Mouse (Mus musculus) ES-E14 (cell line): Measurements from ENCODE around the gene Gpc6. TPM values are rescaled to one million over a fixed set of nuclear protein-coding genes. Genes with fewer than 3 reads are reported as not detected.

Experiments
- DNase-seq: peaks from one replicate; pipeline ENCODE4 v3.0.0-alpha.2; 2013; ENCODE audit warnings: low read depth, low spot score
- H3K27ac ChIP-seq: 2 replicates; pipeline ENCODE4 v1.5.1; 2012; ENCODE audit warnings: low read depth, mild to moderate bottlenecking, low read length, moderate library complexity, mixed read lengths; ENCODE audit not compliant: poor library complexity, insufficient read depth, severe bottlenecking
- H3K36me3 ChIP-seq: 2 replicates; pipeline ENCODE4 v1.6.1; 2012; ENCODE audit warnings: mild to moderate bottlenecking, low read length, moderate library complexity, mixed read lengths; ENCODE audit not compliant: control insufficient read depth, poor library complexity, insufficient read depth, severe bottlenecking
- H3K4me1 ChIP-seq, 2 experiments: fragments of 150-350 bp in 1 of 2; sonication (generic) in 1 of 2; 2 replicates each; pipeline ENCODE4 v1.6.1; 2012; ENCODE audit warnings: low read length in 2 of 2, mild to moderate bottlenecking in 1 of 2, mixed read lengths in 1 of 2; ENCODE audit not compliant: control insufficient read depth in 2 of 2, insufficient read depth in 2 of 2, poor library complexity in 1 of 2
- H3K4me3 ChIP-seq, 2 experiments: fragments of 150-350 bp in 1 of 2; sonication (generic) in 1 of 2; 2 replicates each; pipeline ENCODE4 v1.5.1; 2012; ENCODE audit warnings: low read length in 2 of 2, low read depth in 1 of 2, mild to moderate bottlenecking in 1 of 2, mixed read lengths in 1 of 2; ENCODE audit not compliant: insufficient read depth in 1 of 2, poor library complexity in 1 of 2, severe bottlenecking in 1 of 2
- H3K9ac ChIP-seq: 2 replicates; pipeline ENCODE4 v1.6.1; 2012; ENCODE audit warnings: low read depth, mild to moderate bottlenecking, low read length, mixed read lengths; ENCODE audit not compliant: poor library complexity, insufficient read depth, severe bottlenecking
- H3K9me3 ChIP-seq: fragments of 150-350 bp; sonication (generic); 2 replicates; pipeline ENCODE4 v1.6.1; 2012; ENCODE audit warnings: low read depth, mild to moderate bottlenecking, low read length; ENCODE audit not compliant: control insufficient read depth, insufficient read depth
- CHD2 ChIP-seq: IDR thresholded peaks from 2 replicates; pipeline ENCODE4 v1.6.1; 2014; ENCODE audit warnings: mild to moderate bottlenecking, low read depth, low read length, inconsistent platforms
- HCFC1 ChIP-seq: IDR thresholded peaks from 2 replicates; pipeline ENCODE4 v1.6.1; 2012; ENCODE audit warnings: low read length, inconsistent platforms, borderline replicate concordance; ENCODE audit not compliant: insufficient read depth
- MAFK ChIP-seq: IDR thresholded peaks from 2 replicates; pipeline ENCODE4 v1.6.1; 2014; ENCODE audit warnings: mild to moderate bottlenecking, low read depth, low read length, inconsistent platforms; ENCODE audit not compliant: insufficient read depth
- ZC3H11A ChIP-seq: IDR thresholded peaks from 2 replicates; pipeline ENCODE4 v1.6.1; 2012; ENCODE audit warnings: low read depth, mild to moderate bottlenecking, inconsistent platforms, low read length, borderline replicate concordance
- ZNF384 ChIP-seq: IDR thresholded peaks from 2 replicates; pipeline ENCODE4 v1.6.1; 2012; ENCODE audit warnings: low read depth, low read length, inconsistent platforms
- in situ Hi-C, 2 experiments: fragments of 600-800 bp; cut with MboI; formaldehyde crosslinking; loops; one replicate each; pipeline ENCODE4 v1.15.1; 2025; ENCODE audit warnings: low sequenced_read_pairs in 2 of 2, inconsistent platforms in 1 of 2; ENCODE audit not compliant: unreplicated experiment in 2 of 2
- total RNA-seq: library from RNA; depleted of rRNA; stranded (reverse); fragments of 300-350 nt; gene quantifications from 2 replicates; pipeline ENCODE4 v1.2.3, GENCODE M21; 2012

The Gpc6 gene
- total RNA-seq, 1 experiment, result 3.2 TPM

GRCm38 (mm10) chr14:117889653-117890052 is 964.5 kb downstream of the Gpc6 start:
- Histone ChIP-seq H3K4me3 (no peak overlapping the region), H3K9ac (no peak overlapping the region), H3K27ac (no peak overlapping the region), H3K36me3 (no peaks in the 10 kb centered on the region), H3K4me1 (no peaks in the 10 kb centered on the region), H3K9me3 (no peaks in the 10 kb centered on the region)
- in situ Hi-C loops, result no loop called here
- DNase-seq, result no peak
- TF ChIP-seq MAFK (no peak), CHD2 (no peak), ZNF384 (no peak), ZC3H11A (no peak), HCFC1 (no peak)

- no peak overlapping the region for H3K9ac ChIP-seq
- no peaks in the 10 kb centered on the region for H3K4me1 ChIP-seq
Measured at GRCm38 (mm10) chr14:117891426-117891825, 966.3 kb downstream of the Gpc6 start.

GRCm38 (mm10) chr14:117892026-117892425 is 966.9 kb downstream of the Gpc6 start:
- Histone ChIP-seq H3K36me3 (no peaks in the 10 kb centered on the region), H3K9me3 (no peaks in the 10 kb centered on the region), H3K4me3 (no peak overlapping the region), H3K9ac (no peak overlapping the region), H3K4me1 (no peaks in the 10 kb centered on the region), H3K27ac (no peak overlapping the region)
- in situ Hi-C loops, result no loop called here
- DNase-seq, result no peak
- TF ChIP-seq MAFK (no peak), ZC3H11A (no peak), HCFC1 (no peak)

More at GRCm38 (mm10) chr14:117891426-117891825, 966.3 kb downstream of the Gpc6 start:
- no peaks in the 10 kb centered on the region for H3K9me3 ChIP-seq
- no peak for DNase-seq
- no peaks in the 10 kb centered on the region for H3K36me3 ChIP-seq
- H3K4me3 ChIP-seq, result no peak overlapping the region
- no peak overlapping the region for H3K27ac ChIP-seq
- TF ChIP-seq MAFK, result no peak
- no peak for TF ChIP-seq ZNF384
- TF ChIP-seq CHD2, result no peak
- TF ChIP-seq HCFC1, result no peak
- no peak for TF ChIP-seq ZC3H11A
- in situ Hi-C loops, result no loop called here

GRCm38 (mm10) chr14:117894869-117895538 is 969.9 kb downstream of the Gpc6 start:
- Histone ChIP-seq H3K4me1 (no peaks in the 10 kb centered on the region), H3K9ac (no peak overlapping the region), H3K4me3 (no peak overlapping the region), H3K36me3 (no peaks in the 10 kb centered on the region), H3K27ac (no peak overlapping the region), H3K9me3 (no peaks in the 10 kb centered on the region)
- no peak for DNase-seq
- in situ Hi-C loops, result no loop called here
- no peak for TF ChIP-seq HCFC1
- no peak for TF ChIP-seq CHD2
- TF ChIP-seq ZNF384, result no peak
- no peak for TF ChIP-seq ZC3H11A
- TF ChIP-seq MAFK, result no peak

GRCm38 (mm10) chr14:117895539-117895912 is 970.4 kb downstream of the Gpc6 start:
- Histone ChIP-seq H3K27ac (no peak overlapping the region), H3K4me1 (no peaks in the 10 kb centered on the region), H3K4me3 (no peak overlapping the region), H3K36me3 (no peaks in the 10 kb centered on the region), H3K9me3 (no peaks in the 10 kb centered on the region), H3K9ac (no peak overlapping the region)
- in situ Hi-C loops, result no loop called here
- no peak for DNase-seq
- TF ChIP-seq HCFC1 (no peak), CHD2 (no peak), ZC3H11A (no peak), MAFK (no peak), ZNF384 (no peak)
